Mouse (Mus musculus) heart, embryonic 16.5 days (tissue): ENCODE measurements at regions not wholly inside any gene's neighbourhood (a gene's known extent, or its start where the extent isn't known, plus 50 kb on each side); places are given as distances from the start of the nearest gene placed in this dataset.

Experiments
- ATAC-seq: fragments of 200-750 bp; cut with Nextera tagmentation; replicated peaks from 2 replicates; pipeline ENCODE4 v1.8.0; 2017; ENCODE audit warnings: moderate number of reproducible peaks; ENCODE audit not compliant: insufficient read depth, low FRiP score; ENCODE audit errors: extremely low read depth
- H3K27ac ChIP-seq: fragments of 300-500 bp; sonication (generic); 2 replicates; pipeline ENCODE4 v1.5.1; 2014; ENCODE audit warnings: mild to moderate bottlenecking, low read length, control low read depth, moderate library complexity
- H3K27me3 ChIP-seq: fragments of 300-500 bp; sonication (generic); 2 replicates; pipeline ENCODE4 v1.6.1; 2014; ENCODE audit warnings: low read length, mixed read lengths; ENCODE audit not compliant: control insufficient read depth, insufficient read depth
- H3K36me3 ChIP-seq: fragments of 300-500 bp; sonication (generic); 2 replicates; pipeline ENCODE4 v1.6.1; 2014; ENCODE audit not compliant: control insufficient read depth, insufficient read depth
- H3K4me1 ChIP-seq: fragments of 300-500 bp; sonication (generic); 2 replicates; pipeline ENCODE4 v1.6.1; 2014; ENCODE audit warnings: low read length, mixed read lengths; ENCODE audit not compliant: control insufficient read depth, insufficient read depth
- H3K4me2 ChIP-seq: fragments of 300-500 bp; sonication (generic); 2 replicates; pipeline ENCODE4 v1.6.1; 2014; ENCODE audit warnings: low read depth, mild to moderate bottlenecking, control low read depth, low read length
- H3K4me3 ChIP-seq: fragments of 300-500 bp; sonication (generic); 2 replicates; pipeline ENCODE4 v1.5.1; 2014; ENCODE audit warnings: mild to moderate bottlenecking, control low read depth, low read length
- H3K9ac ChIP-seq: fragments of 300-500 bp; sonication (generic); 2 replicates; pipeline ENCODE4 v1.6.1; 2014; ENCODE audit warnings: low read length, control low read depth
- H3K9me3 ChIP-seq: fragments of 300-500 bp; sonication (generic); replicated peaks from 2 replicates; pipeline ENCODE4 v1.6.1; 2016; ENCODE audit warnings: low read length; ENCODE audit not compliant: control insufficient read depth
- WGBS: fragments of 180-500 bp; shearing (Covaris S2); extraction: QIAGEN DNeasy Blood & Tissue Kit; methylation state at CpG from one replicate; pipeline ENCODE4 v1.1.7; 2014; 5-methylcytosine and 5-hydroxymethylcytosine counted together

DNA sequence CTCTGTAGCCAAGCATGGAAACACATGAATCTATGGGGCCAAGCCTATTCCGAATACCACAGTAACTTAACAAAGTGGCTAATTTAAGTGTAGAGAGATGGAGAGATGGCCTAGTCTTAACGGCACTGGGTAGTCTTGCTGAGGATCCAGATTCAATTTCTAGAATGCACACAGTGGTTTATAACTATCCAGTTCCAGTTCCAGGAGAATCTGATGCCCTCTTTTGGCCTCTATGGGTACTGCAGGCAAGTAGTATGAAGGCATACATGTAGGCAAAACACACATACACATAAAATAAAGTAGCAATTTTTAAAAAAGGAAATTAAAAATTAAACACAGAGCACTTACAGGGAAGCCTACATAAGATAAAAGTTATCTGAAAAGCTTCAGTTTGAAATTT lies 819.4 kb downstream of the Tmem132b start:
- H3K4me1 ChIP-seq: no peaks in the 10 kb centered on the region
- no peak overlapping the region for H3K4me3 ChIP-seq
- H3K27me3 ChIP-seq: no peaks in the 10 kb centered on the region
- peaks cover 18% of the 10 kb centered on the region for H3K9me3 ChIP-seq
- WGBS: 86% methylated on average over 2 of the region's 2 CpGs
- no peak overlapping the region for H3K27ac ChIP-seq
- H3K36me3 ChIP-seq: no peaks in the 10 kb centered on the region
- no peak overlapping the region for H3K9ac ChIP-seq
- H3K4me2 ChIP-seq: no peak overlapping the region
- ATAC-seq: no peak

DNA sequence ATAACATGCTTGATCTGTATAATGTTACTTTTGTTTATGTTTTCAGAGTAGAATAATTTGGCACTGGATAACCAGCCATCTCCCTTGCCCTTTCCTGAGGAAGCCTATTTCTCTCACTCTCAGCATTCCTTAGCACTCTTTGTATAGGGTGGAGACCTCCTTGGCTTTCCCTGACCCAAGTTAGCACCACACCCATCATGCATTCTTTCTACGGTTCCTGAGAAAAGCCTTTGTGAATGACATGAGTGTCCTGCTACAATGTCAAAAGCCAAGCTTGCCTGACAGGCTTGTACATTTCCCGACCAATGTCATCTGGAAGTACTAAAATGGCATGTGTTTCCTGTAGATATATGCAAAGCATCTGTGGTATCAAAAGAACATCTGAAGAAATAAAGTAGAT lies 837.9 kb downstream of the Tmem132b start:
- Histone ChIP-seq H3K27me3 (no peaks in the 10 kb centered on the region), H3K9ac (no peak overlapping the region), H3K4me3 (no peak overlapping the region), H3K4me2 (no peak overlapping the region), H3K9me3 (peaks cover 14% of the 10 kb centered on the region), H3K4me1 (no peaks in the 10 kb centered on the region), H3K27ac (no peak overlapping the region), H3K36me3 (no peaks in the 10 kb centered on the region)
- WGBS: 78% methylated on average over 2 of the region's 2 CpGs
- no peak for ATAC-seq

GRCm38 (mm10) chr5:126392306-126392705 lies 849.3 kb upstream of the Tmem132c start:
- ATAC-seq: no peak
- no peak overlapping the region for H3K4me3 ChIP-seq
- 46% methylated on average over 1 of the region's 1 CpGs for WGBS
- H3K27ac ChIP-seq: no peak overlapping the region
- H3K9ac ChIP-seq: no peak overlapping the region
- H3K4me1 ChIP-seq: no peaks in the 10 kb centered on the region
- peaks cover 6% of the 10 kb centered on the region for H3K9me3 ChIP-seq
- H3K36me3 ChIP-seq: no peaks in the 10 kb centered on the region
- no peak overlapping the region for H3K4me2 ChIP-seq
- H3K27me3 ChIP-seq: no peaks in the 10 kb centered on the region

DNA sequence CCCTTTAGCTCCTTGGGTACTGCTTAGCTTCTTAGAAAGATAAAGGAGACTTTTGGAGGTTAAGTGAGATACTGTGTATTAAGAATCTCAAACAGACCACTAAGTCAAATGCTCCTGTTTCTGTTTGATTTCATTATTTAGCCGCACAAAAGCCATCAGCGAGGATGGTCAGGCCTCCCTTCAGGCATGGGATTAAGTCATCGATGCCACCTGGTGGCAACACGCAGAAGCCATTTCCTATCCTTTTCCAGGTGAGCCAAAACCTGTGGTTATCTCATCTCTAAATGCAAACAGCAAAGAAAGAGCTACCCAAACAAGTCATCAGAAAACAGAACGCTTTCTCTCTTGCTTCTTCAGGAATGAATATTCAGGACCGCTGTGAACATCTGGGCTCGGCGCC lies 846.3 kb upstream of the Tmem132c start:
- Histone ChIP-seq H3K27me3 (no peaks in the 10 kb centered on the region), H3K27ac (no peak overlapping the region), H3K4me2 (no peak overlapping the region), H3K9ac (no peak overlapping the region), H3K36me3 (no peaks in the 10 kb centered on the region), H3K4me3 (no peak overlapping the region), H3K4me1 (no peaks in the 10 kb centered on the region), H3K9me3 (peaks cover 6% of the 10 kb centered on the region)
- no peak for ATAC-seq
- WGBS: 43% methylated on average over 8 of the region's 8 CpGs

DNA sequence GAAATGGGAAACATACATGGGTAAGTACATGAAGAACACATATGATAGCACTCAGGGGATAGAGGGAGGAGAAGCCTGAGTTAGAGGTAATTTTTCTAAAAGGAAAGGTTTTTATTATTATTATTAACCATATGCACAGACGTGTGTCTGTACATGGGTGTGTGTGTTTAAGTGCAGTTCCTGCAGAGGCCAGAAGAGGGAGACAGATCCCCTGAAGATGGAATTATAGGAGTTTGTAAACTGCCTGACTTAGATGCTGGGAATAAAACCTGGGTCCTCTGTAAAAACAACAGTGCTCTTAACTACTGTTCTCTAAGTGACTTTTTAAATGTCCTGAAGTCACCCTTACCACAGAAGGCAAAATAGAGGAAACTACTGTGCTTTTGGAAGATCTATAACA lies 809.9 kb upstream of the Tmem132c start:
- no peak overlapping the region for H3K4me3 ChIP-seq
- no peak overlapping the region for H3K27ac ChIP-seq
- H3K27me3 ChIP-seq: no peaks in the 10 kb centered on the region
- no peak overlapping the region for H3K4me2 ChIP-seq
- peaks cover 9% of the 10 kb centered on the region for H3K9me3 ChIP-seq
- no peak for ATAC-seq
- WGBS: 81% methylated on average over 1 of the region's 1 CpGs
- H3K36me3 ChIP-seq: no peaks in the 10 kb centered on the region
- no peaks in the 10 kb centered on the region for H3K4me1 ChIP-seq
- H3K9ac ChIP-seq: no peak overlapping the region

GRCm38 (mm10) chr5:126438696-126439095 lies 802.9 kb upstream of the Tmem132c start:
- WGBS: 76% methylated on average over 1 of the region's 1 CpGs
- Histone ChIP-seq H3K4me3 (no peak overlapping the region), H3K9me3 (peaks cover 5% of the 10 kb centered on the region; the same call in 1 of the 2 replicates), H3K27me3 (no peaks in the 10 kb centered on the region), H3K4me1 (no peaks in the 10 kb centered on the region), H3K27ac (no peak overlapping the region), H3K9ac (no peak overlapping the region), H3K36me3 (no peaks in the 10 kb centered on the region), H3K4me2 (no peak overlapping the region)
- no peak for ATAC-seq

DNA sequence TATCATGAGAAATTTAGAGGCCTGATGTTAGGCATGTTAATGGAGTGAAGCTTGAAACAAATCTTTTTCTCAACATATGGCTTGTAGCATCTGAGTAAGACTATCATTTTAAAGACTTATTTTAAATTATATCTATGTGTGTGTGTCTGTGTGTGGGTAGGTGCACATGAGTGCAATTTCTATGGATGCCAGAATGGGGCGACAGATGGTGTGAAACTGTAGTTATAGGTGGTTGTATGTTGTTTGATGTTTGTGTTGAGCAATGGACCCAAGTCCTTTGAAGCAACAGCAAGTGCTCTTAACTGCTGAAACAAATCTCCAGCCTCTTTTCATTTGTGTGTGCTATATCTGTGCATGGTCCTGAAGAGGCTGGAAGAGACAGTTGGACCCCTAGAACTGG lies 801.1 kb upstream of the Tmem132c start:
- Histone ChIP-seq H3K9me3 (peaks cover 11% of the 10 kb centered on the region; the same call in 1 of the 2 replicates), H3K27ac (no peak overlapping the region), H3K9ac (no peak overlapping the region), H3K4me1 (no peaks in the 10 kb centered on the region), H3K27me3 (no peaks in the 10 kb centered on the region), H3K36me3 (no peaks in the 10 kb centered on the region), H3K4me2 (no peak overlapping the region), H3K4me3 (no peak overlapping the region)
- 83% methylated on average over 1 of the region's 1 CpGs for WGBS
- ATAC-seq: no peak

GRCm38 (mm10) chr5:126475761-126476160 lies 765.8 kb upstream of the Tmem132c start:
- Histone ChIP-seq H3K4me3 (no peak overlapping the region), H3K9ac (no peak overlapping the region), H3K36me3 (no peaks in the 10 kb centered on the region), H3K9me3 (no peaks in the 10 kb centered on the region), H3K4me1 (no peaks in the 10 kb centered on the region), H3K27ac (no peak overlapping the region), H3K4me2 (no peak overlapping the region), H3K27me3 (no peaks in the 10 kb centered on the region)
- ATAC-seq: no peak
- 66% methylated on average over 3 of the region's 3 CpGs for WGBS

DNA sequence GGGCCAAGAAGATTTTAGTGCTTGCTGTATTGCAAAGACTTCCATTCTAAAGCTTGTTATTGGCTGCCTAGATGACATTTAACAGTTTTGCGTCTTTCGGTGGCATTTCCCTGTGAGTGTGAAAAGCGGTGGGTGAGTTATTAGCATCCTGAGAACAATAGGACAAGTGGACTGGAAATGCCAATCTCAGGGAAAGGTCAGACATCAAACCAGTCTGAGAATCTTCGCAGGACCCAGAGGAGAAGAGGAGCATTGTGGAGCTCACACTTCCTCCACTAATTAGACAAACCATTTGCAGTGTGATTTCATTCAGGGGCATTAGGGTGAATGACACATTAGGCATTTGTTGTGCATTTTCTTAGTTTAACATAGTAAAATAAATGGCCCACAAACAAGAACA lies 719.5 kb upstream of the Tmem132c start:
- no peaks in the 10 kb centered on the region; the same call in 1 of the 2 replicates for H3K9me3 ChIP-seq
- H3K27ac ChIP-seq: no peak overlapping the region
- H3K4me1 ChIP-seq: no peaks in the 10 kb centered on the region
- 69% methylated on average over 4 of the region's 4 CpGs for WGBS
- no peak overlapping the region for H3K4me2 ChIP-seq
- H3K9ac ChIP-seq: no peak overlapping the region
- H3K4me3 ChIP-seq: no peak overlapping the region
- no peaks in the 10 kb centered on the region for H3K36me3 ChIP-seq
- no peak for ATAC-seq
- no peaks in the 10 kb centered on the region for H3K27me3 ChIP-seq

DNA sequence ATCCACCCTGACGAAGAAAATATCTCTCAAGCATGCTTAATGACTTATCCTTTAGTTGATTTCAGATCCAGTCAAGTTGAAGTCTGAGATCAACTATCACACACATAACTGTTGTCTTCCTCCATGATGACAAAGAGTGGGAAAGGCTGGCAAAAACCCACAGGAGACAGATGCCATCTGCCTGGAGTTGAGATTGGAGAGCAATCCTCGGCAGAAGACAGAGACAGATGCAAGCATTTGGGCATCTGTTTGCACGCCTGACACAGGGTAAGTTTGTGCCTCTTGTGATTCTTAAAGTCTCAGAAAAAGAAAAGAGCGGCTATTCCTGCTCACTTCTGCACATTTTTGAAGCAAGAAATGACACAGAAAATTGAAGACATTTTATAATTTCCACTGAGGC lies 715.7 kb upstream of the Tmem132c start:
- no peaks in the 10 kb centered on the region for H3K9me3 ChIP-seq
- no peak overlapping the region for H3K4me2 ChIP-seq
- H3K9ac ChIP-seq: no peak overlapping the region
- no peak for ATAC-seq
- no peak overlapping the region for H3K4me3 ChIP-seq
- H3K27ac ChIP-seq: no peak overlapping the region
- H3K27me3 ChIP-seq: no peaks in the 10 kb centered on the region
- H3K4me1 ChIP-seq: no peaks in the 10 kb centered on the region
- 74% methylated on average over 4 of the region's 4 CpGs for WGBS
- no peaks in the 10 kb centered on the region for H3K36me3 ChIP-seq
